Mouse (Mus musculus) heart, embryonic 16.5 days (tissue): ENCODE measurements around the gene Wfikkn2. TPM values are rescaled to one million over a fixed set of nuclear protein-coding genes. Genes with fewer than 3 reads are reported as not detected.

Experiments used
- ATAC-seq: fragments of 200-750 bp; cut with Nextera tagmentation; replicated peaks from 2 replicates; pipeline ENCODE4 v1.8.0; 2017; ENCODE audit warnings: moderate number of reproducible peaks; ENCODE audit not compliant: insufficient read depth, low FRiP score; ENCODE audit errors: extremely low read depth
- H3K27ac ChIP-seq: fragments of 300-500 bp; sonication (generic); 2 replicates; pipeline ENCODE4 v1.5.1; 2014; ENCODE audit warnings: mild to moderate bottlenecking, low read length, control low read depth, moderate library complexity
- H3K27me3 ChIP-seq: fragments of 300-500 bp; sonication (generic); 2 replicates; pipeline ENCODE4 v1.6.1; 2014; ENCODE audit warnings: low read length, mixed read lengths; ENCODE audit not compliant: control insufficient read depth, insufficient read depth
- H3K36me3 ChIP-seq: fragments of 300-500 bp; sonication (generic); 2 replicates; pipeline ENCODE4 v1.6.1; 2014; ENCODE audit not compliant: control insufficient read depth, insufficient read depth
- H3K4me1 ChIP-seq: fragments of 300-500 bp; sonication (generic); 2 replicates; pipeline ENCODE4 v1.6.1; 2014; ENCODE audit warnings: low read length, mixed read lengths; ENCODE audit not compliant: control insufficient read depth, insufficient read depth
- H3K4me2 ChIP-seq: fragments of 300-500 bp; sonication (generic); 2 replicates; pipeline ENCODE4 v1.6.1; 2014; ENCODE audit warnings: low read depth, mild to moderate bottlenecking, control low read depth, low read length
- H3K4me3 ChIP-seq: fragments of 300-500 bp; sonication (generic); 2 replicates; pipeline ENCODE4 v1.5.1; 2014; ENCODE audit warnings: mild to moderate bottlenecking, control low read depth, low read length
- H3K9ac ChIP-seq: fragments of 300-500 bp; sonication (generic); 2 replicates; pipeline ENCODE4 v1.6.1; 2014; ENCODE audit warnings: low read length, control low read depth
- H3K9me3 ChIP-seq: fragments of 300-500 bp; sonication (generic); replicated peaks from 2 replicates; pipeline ENCODE4 v1.6.1; 2016; ENCODE audit warnings: low read length; ENCODE audit not compliant: control insufficient read depth
- WGBS: fragments of 180-500 bp; shearing (Covaris S2); extraction: QIAGEN DNeasy Blood & Tissue Kit; methylation state at CpG from one replicate; pipeline ENCODE4 v1.1.7; 2014; 5-methylcytosine and 5-hydroxymethylcytosine counted together
- polyA plus RNA-seq: library from polyadenylated mRNA; unstranded; fragments of >200 nt; fragmentation: Nextera tagmentation; extraction: Ambion mirVana; gene quantifications from 2 replicates; pipeline ENCODE4 v1.2.1, GENCODE M21; 2015

The Wfikkn2 gene
- polyA plus RNA-seq, 1 experiment from 2014 or later = 3.7 TPM

- H3K4me3 ChIP-seq = no peak overlapping the region
- H3K27me3 ChIP-seq = no peaks in the 10 kb centered on the region
- WGBS = 58% methylated on average over 8 of the region's 8 CpGs
- H3K4me1 ChIP-seq = peaks cover 16% of the 10 kb centered on the region; the same call in 1 of the 2 replicates
- ATAC-seq = no peak
- no peak overlapping the region for H3K4me2 ChIP-seq
- H3K9ac ChIP-seq = no peak overlapping the region
- no peaks in the 10 kb centered on the region for H3K36me3 ChIP-seq
- H3K9me3 ChIP-seq = no peaks in the 10 kb centered on the region
- H3K27ac ChIP-seq = no peak overlapping the region
These were observed 920 bp upstream of the Wfikkn2 start for GRCm38 (mm10) chr11:94246789-94247061.

- Histone ChIP-seq H3K4me1 (peaks cover 16% of the 10 kb centered on the region; the same call in 1 of the 2 replicates), H3K27me3 (no peaks in the 10 kb centered on the region), H3K36me3 (no peaks in the 10 kb centered on the region), H3K9me3 (no peaks in the 10 kb centered on the region), H3K4me3 (no peak overlapping the region), H3K9ac (no peak overlapping the region), H3K4me2 (no peak overlapping the region), H3K27ac (no peak overlapping the region)
- no peak for ATAC-seq
- WGBS = 64% methylated on average over 9 of the region's 9 CpGs
These were observed 1.4 kb downstream of the Wfikkn2 start for GRCm38 (mm10) chr11:94244385-94244784.

GRCm38 (mm10) chr11:94243422-94244180 lies 2.2 kb downstream of the Wfikkn2 start:
- H3K27ac ChIP-seq = no peak overlapping the region; the same call in 1 of the 2 replicates
- peak; percentile 35; the same call in 1 of the 2 replicates for ATAC-seq
- H3K9ac ChIP-seq = peak overlapping the region; percentile 55
- peaks cover 16% of the 10 kb centered on the region; the same call in 1 of the 2 replicates for H3K4me1 ChIP-seq
- H3K9me3 ChIP-seq = no peaks in the 10 kb centered on the region
- peak overlapping the region; percentile 62 for H3K4me2 ChIP-seq
- H3K4me3 ChIP-seq = peak overlapping the region; percentile 39
- no peaks in the 10 kb centered on the region for H3K27me3 ChIP-seq
- no peaks in the 10 kb centered on the region for H3K36me3 ChIP-seq
- 31% methylated on average over 15 of the region's 15 CpGs for WGBS

GRCm38 (mm10) chr11:94242760-94243421 lies 2.9 kb downstream of the Wfikkn2 start:
- Histone ChIP-seq H3K9ac (peak overlapping the region; percentile 55), H3K27ac (peak overlapping the region; percentile 15; the same call in 1 of the 2 replicates), H3K36me3 (no peaks in the 10 kb centered on the region), H3K4me3 (peak overlapping the region; percentile 39), H3K4me1 (peaks cover 16% of the 10 kb centered on the region; the same call in 1 of the 2 replicates), H3K4me2 (peak overlapping the region; percentile 62), H3K27me3 (no peaks in the 10 kb centered on the region), H3K9me3 (no peaks in the 10 kb centered on the region)
- 4% methylated on average over 29 of the region's 29 CpGs for WGBS
- ATAC-seq = peak; percentile 46

- Histone ChIP-seq H3K9me3 (no peaks in the 10 kb centered on the region), H3K9ac (no peak overlapping the region), H3K36me3 (no peaks in the 10 kb centered on the region), H3K4me3 (no peak overlapping the region), H3K4me1 (peaks cover 13% of the 10 kb centered on the region; the same call in 1 of the 2 replicates), H3K27me3 (no peaks in the 10 kb centered on the region), H3K4me2 (no peak overlapping the region), H3K27ac (no peak overlapping the region)
- ATAC-seq = no peak
- 47% methylated on average over 9 of the region's 9 CpGs for WGBS
These were observed 6.1 kb downstream of the Wfikkn2 start for GRCm38 (mm10) chr11:94239706-94240105.

- Histone ChIP-seq H3K9me3 (no peaks in the 10 kb centered on the region), H3K27me3 (no peaks in the 10 kb centered on the region), H3K4me2 (no peak overlapping the region), H3K4me1 (peaks cover 15% of the 10 kb centered on the region; the same call in 1 of the 2 replicates), H3K27ac (no peak overlapping the region), H3K9ac (no peak overlapping the region), H3K4me3 (no peak overlapping the region), H3K36me3 (no peaks in the 10 kb centered on the region)
- ATAC-seq = no peak
- WGBS = 92% methylated on average over 8 of the region's 8 CpGs
These were observed 7.0 kb downstream of the Wfikkn2 start for GRCm38 (mm10) chr11:94238786-94239185.

- Histone ChIP-seq H3K9ac (no peak overlapping the region), H3K27me3 (no peaks in the 10 kb centered on the region), H3K9me3 (no peaks in the 10 kb centered on the region), H3K4me1 (peaks cover 27% of the 10 kb centered on the region), H3K27ac (no peak overlapping the region), H3K36me3 (no peaks in the 10 kb centered on the region), H3K4me3 (no peak overlapping the region), H3K4me2 (no peak overlapping the region)
- peak; percentile 66 for ATAC-seq
- 35% methylated on average over 3 of the region's 3 CpGs for WGBS
These were observed 9.7 kb downstream of the Wfikkn2 start for GRCm38 (mm10) chr11:94236074-94236473.

- H3K36me3 ChIP-seq = no peaks in the 10 kb centered on the region
- no peak overlapping the region for H3K9ac ChIP-seq
- H3K27ac ChIP-seq = no peak overlapping the region
- no peaks in the 10 kb centered on the region for H3K9me3 ChIP-seq
- no peak for ATAC-seq
- H3K4me1 ChIP-seq = peaks cover 39% of the 10 kb centered on the region
- H3K4me2 ChIP-seq = no peak overlapping the region
- H3K27me3 ChIP-seq = no peaks in the 10 kb centered on the region
- no peak overlapping the region for H3K4me3 ChIP-seq
- 91% methylated on average over 8 of the region's 8 CpGs for WGBS
These were observed 10.9 kb downstream of the Wfikkn2 start for GRCm38 (mm10) chr11:94234857-94235256.

GRCm38 (mm10) chr11:94234380-94234779 lies 11.4 kb downstream of the Wfikkn2 start:
- Histone ChIP-seq H3K4me1 (peaks cover 41% of the 10 kb centered on the region), H3K9me3 (no peaks in the 10 kb centered on the region), H3K27ac (no peak overlapping the region), H3K27me3 (no peaks in the 10 kb centered on the region), H3K4me2 (no peak overlapping the region), H3K4me3 (no peak overlapping the region), H3K9ac (no peak overlapping the region), H3K36me3 (no peaks in the 10 kb centered on the region)
- no peak for ATAC-seq
- 76% methylated on average over 12 of the region's 12 CpGs for WGBS
